In genomic region chr2:112428534-112428933, GRCm38 (mm10) we compare ENCODE assay signal across 10 mouse cellular contexts. TPM values are rescaled to one million over a fixed set of nuclear protein-coding genes. Genes with fewer than 3 reads are reported as not detected.
"Had no signal": no experiment of that assay in that cellular context is flagged by ENCODE, and none has a peak within 500 bp of the region (broad histone marks: within the 10 kb centered on the region; RNA-seq: fewer than 3 reads in every experiment).

No protein-coding gene starts in this region.

RNA-seq across cellular contexts. Expression of gene Chrm5, which starts 52.0 kb away (rescaled TPM):
- total RNA-seq: neutrophil, adult 5-6 weeks had no signal
- polyA plus RNA-seq: small intestine, adult 2 months; spleen, adult 2 months; stomach, embryonic 14.5 days; stomach, embryonic 15.5 days; stomach, postnatal 0 days; testis, adult 2 months; thymus, adult 2 months; thymus, postnatal 0 days; urinary bladder, adult 2 months had no signal
